Mouse (Mus musculus): ENCODE measurements around the gene Kif24. TPM values are rescaled to one million over a fixed set of nuclear protein-coding genes. Genes with fewer than 3 reads are reported as not detected.

The Kif24 gene
- polyA plus RNA-seq, 1 experiment from 2014 or later, result 8.9 TPM

- Histone ChIP-seq H3K27ac (no peak overlapping the region), H3K4me3 (no peak overlapping the region), H3K9me3 (replicated peaks) (no peaks in the 10 kb centered on the region), H3K27me3 (no peaks in the 10 kb centered on the region), H3K4me1 (peaks cover 16% of the 10 kb centered on the region), H3K9ac (no peak overlapping the region), H3K4me2 (no peak overlapping the region), H3K36me3 (ENCODE audit: poor library complexity, severe bottlenecking) (peaks cover 3% of the 10 kb centered on the region; the same call in 1 of the 2 replicates)
- ATAC-seq, result no peak
- 93% methylated on average over 1 of the region's 1 CpGs for WGBS
These were observed 4.0 kb downstream of the Kif24 start for GRCm38 (mm10) chr4:41460690-41461089.

DNA sequence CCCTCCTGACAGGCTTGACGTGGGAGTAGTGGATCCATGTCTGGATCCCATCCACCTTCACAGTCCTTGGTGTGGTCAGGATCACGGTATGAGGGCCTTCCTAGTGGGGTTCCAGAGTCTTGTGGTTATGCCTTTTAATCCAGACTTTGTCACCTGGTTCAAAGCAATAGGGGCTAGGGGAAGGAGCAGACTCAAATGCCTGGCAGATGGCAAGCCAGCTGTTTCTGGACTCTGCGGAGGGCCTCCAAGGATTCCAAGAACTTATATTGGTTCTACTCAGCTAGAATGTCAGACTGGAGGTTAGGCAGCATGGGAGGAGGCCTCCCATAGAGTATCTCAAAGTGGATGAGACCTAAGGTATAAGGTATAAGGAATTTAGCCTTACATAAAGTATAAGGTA, 17.1 kb downstream of the Kif24 start:
- Histone ChIP-seq H3K9me3 (replicated peaks) (no peaks in the 10 kb centered on the region), H3K36me3 (ENCODE audit: poor library complexity, severe bottlenecking) (peaks cover 44% of the 10 kb centered on the region), H3K4me3 (no peak overlapping the region), H3K9ac (no peak overlapping the region), H3K27me3 (no peaks in the 10 kb centered on the region), H3K27ac (no peak overlapping the region), H3K4me1 (no peaks in the 10 kb centered on the region), H3K4me2 (no peak overlapping the region)
- no peak for ATAC-seq
- 91% methylated on average over 3 of the region's 3 CpGs for WGBS

DNA sequence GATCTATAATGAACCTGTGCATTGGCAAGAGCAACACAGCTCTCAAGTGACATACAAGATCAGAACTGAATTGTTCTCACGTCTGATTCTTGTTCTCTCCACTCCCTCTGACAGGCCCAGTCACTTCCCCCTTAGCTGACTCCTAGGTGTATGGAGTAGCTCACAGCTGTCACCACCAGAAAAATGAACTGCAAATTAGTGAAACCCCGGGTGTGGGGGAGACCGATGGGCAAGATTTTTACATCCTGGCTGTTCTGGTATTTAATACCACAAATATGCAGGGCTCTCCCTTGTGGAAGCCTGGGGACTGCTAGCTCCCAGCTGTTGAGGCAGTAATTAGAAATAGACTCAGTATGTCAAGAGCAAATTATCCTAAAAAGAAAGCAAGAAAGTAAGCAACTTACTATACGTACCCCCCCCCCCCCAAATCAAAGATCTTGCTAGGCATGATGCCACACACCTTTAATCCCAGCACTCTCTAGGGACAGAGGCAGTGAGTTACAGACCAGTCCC, 21.8 kb downstream of the Kif24 start:
- no peak for ATAC-seq
- Histone ChIP-seq H3K9ac (no peak overlapping the region), H3K36me3 (ENCODE audit: poor library complexity, severe bottlenecking) (peaks cover 16% of the 10 kb centered on the region), H3K9me3 (replicated peaks) (no peaks in the 10 kb centered on the region), H3K4me1 (no peaks in the 10 kb centered on the region), H3K4me2 (no peak overlapping the region), H3K27me3 (no peaks in the 10 kb centered on the region), H3K27ac (no peak overlapping the region), H3K4me3 (no peak overlapping the region)
- 87% methylated on average over 4 of the region's 4 CpGs for WGBS

GRCm38 (mm10) chr4:41438931-41439330, 25.8 kb downstream of the Kif24 start:
- no peaks in the 10 kb centered on the region for H3K4me1 ChIP-seq
- H3K4me3 ChIP-seq, result no peak overlapping the region
- H3K9ac ChIP-seq, result no peak overlapping the region
- WGBS, result 87% methylated on average over 5 of the region's 5 CpGs
- no peak overlapping the region for H3K4me2 ChIP-seq
- H3K27me3 ChIP-seq, result no peaks in the 10 kb centered on the region
- H3K36me3 ChIP-seq (ENCODE audit: poor library complexity, severe bottlenecking), result no peaks in the 10 kb centered on the region
- no peak overlapping the region for H3K27ac ChIP-seq
- H3K9me3 ChIP-seq (replicated peaks), result no peaks in the 10 kb centered on the region
- ATAC-seq, result no peak

DNA sequence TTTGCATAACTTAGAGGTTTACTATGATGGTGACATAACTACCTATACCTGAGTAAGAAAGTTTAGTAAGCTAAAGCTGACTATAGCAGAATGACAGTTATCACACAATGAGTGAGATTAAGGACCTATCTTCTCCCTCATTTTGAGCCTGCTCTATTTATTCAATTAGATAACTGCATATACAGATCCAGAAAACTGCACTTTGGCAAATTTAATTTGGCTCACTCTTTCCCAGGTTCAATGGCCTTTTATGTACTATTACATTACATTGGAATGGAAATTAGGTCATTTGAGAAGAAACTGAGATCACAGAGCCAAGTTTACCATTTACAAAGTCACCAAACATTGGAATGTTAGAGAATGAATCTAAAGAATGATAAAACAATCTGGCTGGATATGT, 47.7 kb downstream of the Kif24 start:
- ATAC-seq, result no peak
- Histone ChIP-seq H3K36me3 (ENCODE audit: poor library complexity, severe bottlenecking) (peaks cover 14% of the 10 kb centered on the region), H3K27ac (no peak overlapping the region), H3K4me3 (no peak overlapping the region), H3K9ac (no peak overlapping the region), H3K4me1 (no peaks in the 10 kb centered on the region), H3K9me3 (replicated peaks) (no peaks in the 10 kb centered on the region), H3K4me2 (no peak overlapping the region), H3K27me3 (no peaks in the 10 kb centered on the region)

DNA sequence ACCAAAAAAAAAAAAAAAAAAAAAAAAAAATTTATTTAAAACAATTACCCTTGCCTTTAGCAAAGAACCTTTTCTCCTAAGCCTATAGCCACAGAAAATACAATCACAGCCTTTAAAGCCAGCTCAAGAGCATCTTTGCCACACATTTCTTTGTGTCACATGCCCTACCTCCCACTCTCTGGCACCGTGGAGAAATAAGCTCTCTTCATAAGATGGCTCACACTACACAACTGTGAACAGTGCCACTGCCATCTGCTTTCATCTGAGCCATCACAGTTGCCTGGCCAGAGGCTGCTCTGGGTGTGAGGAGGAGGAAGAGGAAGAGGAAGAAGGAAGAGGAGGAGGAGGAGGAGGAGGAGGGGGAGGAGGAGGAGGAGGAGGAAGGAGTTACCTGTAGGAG, 55.3 kb downstream of the Kif24 start:
- Histone ChIP-seq H3K4me1 (no peaks in the 10 kb centered on the region), H3K9ac (no peak overlapping the region), H3K9me3 (replicated peaks) (no peaks in the 10 kb centered on the region), H3K36me3 (ENCODE audit: poor library complexity, severe bottlenecking) (peaks cover 19% of the 10 kb centered on the region), H3K27ac (no peak overlapping the region), H3K27me3 (no peaks in the 10 kb centered on the region), H3K4me3 (no peak overlapping the region), H3K4me2 (no peak overlapping the region)
- WGBS, result 78% methylated on average over 1 of the region's 1 CpGs
- no peak for ATAC-seq

DNA sequence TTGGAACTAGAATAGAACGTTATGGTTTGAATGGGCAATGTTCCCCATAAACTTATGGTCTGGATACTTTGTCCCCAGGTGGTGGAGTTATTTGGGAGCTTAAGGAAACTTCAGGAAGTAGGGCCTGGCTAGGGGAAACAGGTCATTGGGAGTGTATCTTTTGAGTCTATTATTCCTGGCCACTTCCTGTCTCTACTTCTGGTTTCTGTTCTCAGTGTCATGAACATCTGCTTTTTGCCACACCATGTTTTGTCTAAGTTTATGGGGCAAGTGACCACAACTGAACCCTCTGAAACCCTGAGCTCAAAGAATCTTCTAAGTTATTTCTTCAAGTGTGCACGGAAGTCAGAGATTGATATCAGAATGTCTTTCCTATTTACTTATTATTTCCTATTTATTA, 57.3 kb downstream of the Kif24 start:
- Histone ChIP-seq H3K4me3 (no peak overlapping the region), H3K36me3 (ENCODE audit: poor library complexity, severe bottlenecking) (peaks cover 23% of the 10 kb centered on the region), H3K4me1 (no peaks in the 10 kb centered on the region), H3K9ac (no peak overlapping the region), H3K27me3 (no peaks in the 10 kb centered on the region), H3K4me2 (no peak overlapping the region), H3K27ac (no peak overlapping the region), H3K9me3 (replicated peaks) (no peaks in the 10 kb centered on the region)
- WGBS, result 92% methylated on average over 2 of the region's 2 CpGs
- ATAC-seq, result no peak

DNA sequence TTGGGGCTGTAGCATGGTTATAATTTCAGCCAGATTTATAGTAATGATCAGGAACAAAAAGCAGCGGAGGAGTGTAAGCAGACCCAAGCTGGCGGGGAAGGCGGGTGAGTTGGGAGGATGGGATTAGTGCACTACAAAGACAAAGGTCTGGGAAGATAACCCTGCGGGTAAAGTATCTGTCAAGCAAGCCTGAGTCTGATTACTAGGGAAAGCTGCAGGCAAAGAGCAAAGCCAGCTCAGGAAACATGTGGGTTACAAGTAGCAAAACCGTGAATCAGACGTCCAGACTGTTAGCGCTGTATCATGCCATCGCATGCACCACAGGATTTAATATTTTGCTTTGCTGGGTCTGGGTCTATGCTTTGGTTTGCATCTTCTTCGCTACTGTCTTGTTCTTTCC, 58.1 kb downstream of the Kif24 start:
- Histone ChIP-seq H3K4me1 (no peaks in the 10 kb centered on the region), H3K27me3 (no peaks in the 10 kb centered on the region), H3K4me2 (no peak overlapping the region), H3K4me3 (no peak overlapping the region), H3K9me3 (replicated peaks) (no peaks in the 10 kb centered on the region), H3K9ac (no peak overlapping the region), H3K27ac (no peak overlapping the region), H3K36me3 (ENCODE audit: poor library complexity, severe bottlenecking) (peaks cover 26% of the 10 kb centered on the region)
- ATAC-seq, result no peak
- WGBS, result 83% methylated on average over 9 of the region's 9 CpGs

- ATAC-seq, result no peak
- Histone ChIP-seq H3K36me3 (ENCODE audit: poor library complexity, severe bottlenecking) (peaks cover 60% of the 10 kb centered on the region), H3K4me3 (no peak overlapping the region), H3K9me3 (replicated peaks) (no peaks in the 10 kb centered on the region), H3K4me2 (no peak overlapping the region), H3K9ac (no peak overlapping the region), H3K4me1 (no peaks in the 10 kb centered on the region), H3K27ac (no peak overlapping the region), H3K27me3 (no peaks in the 10 kb centered on the region)
- WGBS, result 96% methylated on average over 5 of the region's 5 CpGs
These were observed 63.1 kb downstream of the Kif24 start for GRCm38 (mm10) chr4:41401573-41401972.

- no peak overlapping the region for H3K4me2 ChIP-seq
These were observed 63.5 kb downstream of the Kif24 start for GRCm38 (mm10) chr4:41401167-41401566.

GRCm38 (mm10) chr4:41399904-41400303, 64.8 kb downstream of the Kif24 start:
- Histone ChIP-seq H3K9ac (no peak overlapping the region), H3K4me2 (no peak overlapping the region), H3K36me3 (ENCODE audit: poor library complexity, severe bottlenecking) (peaks cover 63% of the 10 kb centered on the region), H3K27me3 (no peaks in the 10 kb centered on the region), H3K4me1 (no peaks in the 10 kb centered on the region), H3K9me3 (replicated peaks) (no peaks in the 10 kb centered on the region), H3K4me3 (no peak overlapping the region), H3K27ac (no peak overlapping the region)
- ATAC-seq, result no peak
- WGBS, result 93% methylated on average over 5 of the region's 5 CpGs

More at GRCm38 (mm10) chr4:41401167-41401566, 63.5 kb downstream of the Kif24 start:
- Histone ChIP-seq H3K36me3 (ENCODE audit: poor library complexity, severe bottlenecking) (peaks cover 55% of the 10 kb centered on the region), H3K27me3 (no peaks in the 10 kb centered on the region), H3K27ac (no peak overlapping the region), H3K4me3 (no peak overlapping the region), H3K9ac (no peak overlapping the region), H3K9me3 (replicated peaks) (no peaks in the 10 kb centered on the region), H3K4me1 (no peaks in the 10 kb centered on the region)
- no peak for ATAC-seq

GRCm38 (mm10) chr4:41398353-41398752, 66.3 kb downstream of the Kif24 start:
- H3K27ac ChIP-seq, result no peak overlapping the region
- no peaks in the 10 kb centered on the region for H3K4me1 ChIP-seq
- no peak overlapping the region for H3K9ac ChIP-seq
- H3K36me3 ChIP-seq (ENCODE audit: poor library complexity, severe bottlenecking), result peaks cover 70% of the 10 kb centered on the region
- no peaks in the 10 kb centered on the region for H3K27me3 ChIP-seq
- WGBS, result 85% methylated on average over 6 of the region's 6 CpGs
- H3K4me2 ChIP-seq, result no peak overlapping the region
- H3K9me3 ChIP-seq (replicated peaks), result no peaks in the 10 kb centered on the region
- no peak for ATAC-seq
- H3K4me3 ChIP-seq, result no peak overlapping the region

DNA sequence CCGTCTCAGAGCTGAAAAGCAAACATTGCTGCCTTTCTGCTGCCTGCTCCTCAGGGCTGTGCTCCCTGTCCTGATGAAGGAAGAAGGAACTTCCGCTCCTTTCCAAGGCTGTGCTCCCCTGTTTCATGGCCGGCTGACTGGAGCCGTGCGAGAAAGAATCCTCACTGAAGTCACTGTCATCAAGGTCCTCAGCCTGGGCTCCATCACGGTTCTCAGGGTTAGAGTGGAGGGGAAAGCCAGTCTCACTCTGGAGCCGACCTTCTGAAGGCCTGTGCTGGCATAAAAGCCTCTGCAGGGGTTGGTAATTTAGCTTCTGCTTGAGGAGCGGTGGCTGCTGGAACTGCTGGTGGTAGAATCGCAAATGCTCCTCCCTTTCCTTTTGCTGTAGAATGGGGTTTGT, 70.0 kb downstream of the Kif24 start:
- Histone ChIP-seq H3K9ac (no peak overlapping the region), H3K27ac (no peak overlapping the region), H3K36me3 (ENCODE audit: poor library complexity, severe bottlenecking) (peaks cover 78% of the 10 kb centered on the region), H3K4me1 (no peaks in the 10 kb centered on the region), H3K9me3 (replicated peaks) (no peaks in the 10 kb centered on the region), H3K4me3 (no peak overlapping the region), H3K27me3 (no peaks in the 10 kb centered on the region), H3K4me2 (no peak overlapping the region)
- WGBS, result 78% methylated on average over 9 of the region's 9 CpGs
- no peak for ATAC-seq

Measured in forebrain, embryonic 13.5 days (tissue).